Mouse (Mus musculus) midbrain, postnatal 0 days (tissue): ENCODE data around the gene Cxcl2. TPM values are rescaled to one million over a fixed set of nuclear protein-coding genes. Genes with fewer than 3 reads are reported as not detected.
A peak's percentile ranks its signal among the peaks of the same experiment; 100 is the strongest.

ENCODE experiments used
- ATAC-seq: fragments of 200-750 bp; cut with Nextera tagmentation; 2 replicates; pipeline ENCODE4 v1.8.0; 2017; ENCODE audit warnings: moderate number of reproducible peaks, mild to moderate bottlenecking, moderate TSS enrichment, moderate library complexity; ENCODE audit not compliant: low FRiP score
- DNase-seq: peaks from one replicate; pipeline ENCODE4 v3.0.0-alpha.2; 2015; ENCODE audit warnings: low spot score
- H3K27ac ChIP-seq: fragments of 300-500 bp; sonication (generic); 2 replicates; pipeline ENCODE4 v1.5.1; 2014; ENCODE audit warnings: low read depth, mild to moderate bottlenecking, low read length, mixed read lengths
- H3K27me3 ChIP-seq: fragments of 300-500 bp; sonication (generic); 2 replicates; pipeline ENCODE4 v1.6.1; 2014; ENCODE audit warnings: low read length, control low read depth, mixed read lengths; ENCODE audit not compliant: insufficient read depth
- H3K36me3 ChIP-seq: fragments of 300-500 bp; sonication (generic); 2 replicates; pipeline ENCODE4 v1.6.1; 2014; ENCODE audit warnings: low read length, control low read depth, mixed read lengths; ENCODE audit not compliant: insufficient read depth
- H3K4me1 ChIP-seq: fragments of 300-500 bp; sonication (generic); 2 replicates; pipeline ENCODE4 v1.6.1; 2014; ENCODE audit warnings: mild to moderate bottlenecking, control low read depth, antibody characterized with exemption, low read length, mixed read lengths; ENCODE audit not compliant: insufficient read depth
- H3K4me2 ChIP-seq: fragments of 300-500 bp; sonication (generic); 2 replicates; pipeline ENCODE4 v1.6.1; 2014; ENCODE audit warnings: low read depth, mild to moderate bottlenecking, low read length, mixed read lengths; ENCODE audit not compliant: poor library complexity, severe bottlenecking
- H3K4me3 ChIP-seq: fragments of 300-500 bp; sonication (generic); 2 replicates; pipeline ENCODE4 v1.5.1; 2014; ENCODE audit warnings: low read depth, mild to moderate bottlenecking, low read length, moderate library complexity
- H3K9ac ChIP-seq: fragments of 300-500 bp; sonication (generic); replicated peaks from 2 replicates; pipeline ENCODE4 v1.6.1; 2014; ENCODE audit warnings: mild to moderate bottlenecking, low read length, moderate library complexity, mixed read lengths; ENCODE audit not compliant: poor library complexity, severe bottlenecking
- H3K9me3 ChIP-seq: fragments of 300-500 bp; sonication (generic); 2 replicates; pipeline ENCODE4 v1.6.1; 2016; ENCODE audit warnings: low read length, control low read depth
- CTCF ChIP-seq: IDR thresholded peaks from 2 replicates; pipeline ENCODE4 v1.5.1; 2016; ENCODE audit warnings: antibody characterized with exemption, mild to moderate bottlenecking
- WGBS: fragments of 180-500 bp; shearing (Covaris S2); extraction: QIAGEN DNeasy Blood & Tissue Kit; methylation state at CpG from one replicate; pipeline ENCODE4 v1.1.7; 2014; 5-methylcytosine and 5-hydroxymethylcytosine counted together
- polyA plus RNA-seq: library from polyadenylated mRNA; unstranded; fragments of >200 nt; fragmentation: Nextera tagmentation; extraction: Ambion mirVana; gene quantifications from 2 replicates; pipeline ENCODE4 v1.2.1, GENCODE M21; 2015
- total RNA-seq: library from RNA; depleted of rRNA; stranded (reverse); fragments of >200 nt; gene quantifications from 2 replicates; pipeline ENCODE4 v1.2.3, GENCODE M21; 2014

Cxcl2 gene
- total and polyA plus RNA-seq, 2 experiments from 2014 or later = 0.14 TPM; not detected in 1

DNA sequence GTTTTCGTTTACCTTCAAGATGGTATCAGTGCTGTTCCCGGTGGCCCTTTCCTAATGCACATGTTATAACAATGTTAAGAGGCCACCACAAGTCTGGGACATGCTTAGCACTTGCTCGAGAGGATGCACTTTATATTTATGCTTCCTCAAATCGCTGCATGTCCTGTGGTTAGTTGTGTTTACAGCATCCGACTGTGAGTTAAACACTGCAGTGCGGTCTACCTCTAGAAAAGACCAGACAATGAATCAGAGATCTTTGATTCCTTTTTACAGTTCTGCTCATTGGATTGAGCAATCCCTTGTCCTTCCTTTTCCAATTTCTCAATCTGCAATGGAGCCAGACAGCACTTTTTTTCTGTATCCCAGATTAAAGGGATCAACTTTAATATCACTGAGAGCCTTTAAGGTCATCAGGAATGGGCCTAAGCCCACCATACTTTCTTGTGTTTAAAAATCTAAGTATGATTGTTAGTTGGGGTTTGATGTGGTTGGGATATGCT lies 41.7 kb upstream of the Cxcl2 start:
- Histone ChIP-seq H3K27ac (no peak overlapping the region), H3K4me3 (no peak overlapping the region), H3K27me3 (no peaks in the 10 kb centered on the region), H3K36me3 (no peaks in the 10 kb centered on the region), H3K9me3 (no peaks in the 10 kb centered on the region), H3K9ac (no peak overlapping the region), H3K4me2 (no peak overlapping the region), H3K4me1 (no peaks in the 10 kb centered on the region)
- TF ChIP-seq CTCF = no peak
- DNase-seq = no peak
- no peak for ATAC-seq
- 83% methylated on average over 6 of the region's 6 CpGs for WGBS

DNA sequence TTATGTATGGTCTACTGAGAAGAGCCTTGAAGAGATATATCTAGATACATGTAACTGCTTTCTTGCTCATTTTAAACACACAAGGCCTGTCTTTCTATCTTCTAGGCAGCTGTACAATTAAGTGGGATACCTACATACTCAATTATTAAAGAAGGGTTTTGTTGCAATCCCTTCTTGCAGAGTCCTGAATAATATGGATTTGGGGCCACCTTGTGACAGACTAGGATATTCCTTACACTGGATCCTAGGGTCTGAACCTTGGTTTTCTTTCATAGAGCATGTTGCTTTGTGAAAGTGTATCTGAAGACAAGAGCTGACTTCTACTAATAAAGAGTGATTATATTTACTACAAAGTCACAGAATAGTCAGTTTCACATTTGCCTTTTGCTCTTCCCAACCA lies 36.9 kb upstream of the Cxcl2 start:
- Histone ChIP-seq H3K4me2 (no peak overlapping the region), H3K4me1 (no peaks in the 10 kb centered on the region), H3K9me3 (no peaks in the 10 kb centered on the region), H3K36me3 (no peaks in the 10 kb centered on the region), H3K9ac (no peak overlapping the region), H3K4me3 (no peak overlapping the region), H3K27ac (no peak overlapping the region), H3K27me3 (no peaks in the 10 kb centered on the region)
- TF ChIP-seq CTCF = peak; percentile 60
- DNase-seq = peak; percentile 21
- ATAC-seq = no peak

DNA sequence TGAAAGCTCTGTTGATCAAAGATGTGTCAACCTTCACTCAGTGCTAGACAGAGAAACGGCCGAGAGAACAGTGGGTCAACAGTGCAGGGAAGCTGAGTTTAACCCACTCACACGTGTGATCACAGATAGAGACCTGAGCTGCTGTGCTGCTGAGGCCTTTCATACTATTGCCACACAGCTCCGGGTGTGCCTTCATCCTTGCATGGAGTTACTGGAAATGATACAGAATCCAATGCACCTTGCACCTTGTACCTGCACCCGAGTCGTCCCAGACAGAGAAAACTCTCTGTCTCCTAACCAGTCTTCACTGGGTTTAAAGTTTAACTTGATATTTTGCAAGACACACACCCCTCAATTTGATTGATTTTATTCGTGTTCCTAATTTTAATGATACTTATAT lies 31.3 kb upstream of the Cxcl2 start:
- Histone ChIP-seq H3K9me3 (no peaks in the 10 kb centered on the region), H3K4me1 (no peaks in the 10 kb centered on the region), H3K27ac (no peak overlapping the region), H3K36me3 (no peaks in the 10 kb centered on the region), H3K4me2 (no peak overlapping the region), H3K27me3 (no peaks in the 10 kb centered on the region), H3K4me3 (no peak overlapping the region), H3K9ac (no peak overlapping the region)
- no peak for DNase-seq
- ATAC-seq = no peak
- no peak for TF ChIP-seq CTCF
- WGBS = 77% methylated on average over 7 of the region's 7 CpGs

DNA sequence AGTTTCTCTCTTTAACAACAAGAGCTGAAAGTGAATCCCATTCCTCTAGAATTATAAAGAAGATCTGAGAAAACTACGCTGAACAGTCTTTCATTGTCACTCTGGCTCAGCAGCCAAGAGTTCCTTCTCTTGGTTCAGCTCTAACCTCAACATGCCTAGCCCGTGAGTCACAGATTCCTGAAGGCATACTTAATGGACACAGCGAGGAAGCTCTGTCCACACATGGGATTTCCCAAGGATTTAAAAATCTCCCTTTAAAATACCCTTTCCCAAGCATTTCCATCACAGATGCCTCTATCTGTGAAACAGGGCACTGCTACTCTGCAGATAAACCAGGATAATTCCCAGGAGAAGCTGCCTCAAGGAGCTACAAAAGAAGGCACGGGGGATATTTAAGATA lies 27.6 kb upstream of the Cxcl2 start:
- 76% methylated on average over 4 of the region's 4 CpGs for WGBS
- TF ChIP-seq CTCF = no peak; the same call in 1 of the 2 replicates
- DNase-seq (no peak), ATAC-seq (no peak)
- H3K27me3 ChIP-seq = no peaks in the 10 kb centered on the region
- no peaks in the 10 kb centered on the region for H3K4me1 ChIP-seq
- no peak overlapping the region for H3K9ac ChIP-seq
- no peaks in the 10 kb centered on the region for H3K36me3 ChIP-seq
- no peaks in the 10 kb centered on the region for H3K9me3 ChIP-seq
- H3K4me2 ChIP-seq = no peak overlapping the region
- no peak overlapping the region for H3K4me3 ChIP-seq
- no peak overlapping the region for H3K27ac ChIP-seq

DNA sequence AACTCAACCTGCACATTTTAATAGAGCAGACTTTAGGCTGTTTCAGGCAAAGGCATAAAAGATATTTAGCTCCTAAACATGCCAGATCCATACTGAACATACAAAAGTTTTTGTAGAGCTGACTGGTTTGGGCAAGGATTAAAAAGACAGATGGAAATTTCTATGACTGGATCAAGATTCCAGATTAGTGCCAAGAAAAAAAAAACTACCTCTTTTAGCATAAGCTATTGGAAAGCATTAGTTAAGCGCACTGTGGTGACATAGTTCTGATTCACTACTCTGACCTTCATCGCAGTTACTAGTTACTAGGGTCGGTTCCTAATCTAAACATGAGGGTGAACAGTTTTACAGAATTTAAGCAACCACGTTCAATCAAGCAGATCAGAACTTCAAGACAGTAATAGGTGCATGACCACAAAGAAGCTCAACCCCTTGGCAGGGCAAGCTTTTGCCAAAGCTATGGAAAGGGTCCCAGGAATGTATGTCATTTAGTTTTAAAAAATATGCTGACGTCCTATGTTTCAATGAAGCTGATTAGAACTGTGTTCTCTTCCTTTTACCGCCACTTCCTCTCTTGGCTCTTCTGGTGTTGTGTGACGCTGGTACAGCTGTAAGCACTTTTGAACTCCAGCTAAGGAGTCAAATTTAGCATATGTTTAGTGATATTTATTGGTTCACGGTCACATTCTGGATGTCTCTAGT lies 27.0 kb upstream of the Cxcl2 start:
- ATAC-seq = no peak
- 86% methylated on average over 8 of the region's 8 CpGs for WGBS
- Histone ChIP-seq H3K27me3 (no peaks in the 10 kb centered on the region), H3K9ac (no peak overlapping the region), H3K4me3 (no peak overlapping the region), H3K36me3 (no peaks in the 10 kb centered on the region), H3K4me1 (no peaks in the 10 kb centered on the region), H3K9me3 (no peaks in the 10 kb centered on the region), H3K4me2 (no peak overlapping the region), H3K27ac (no peak overlapping the region)
- no peak for DNase-seq
- no peak for TF ChIP-seq CTCF

DNA sequence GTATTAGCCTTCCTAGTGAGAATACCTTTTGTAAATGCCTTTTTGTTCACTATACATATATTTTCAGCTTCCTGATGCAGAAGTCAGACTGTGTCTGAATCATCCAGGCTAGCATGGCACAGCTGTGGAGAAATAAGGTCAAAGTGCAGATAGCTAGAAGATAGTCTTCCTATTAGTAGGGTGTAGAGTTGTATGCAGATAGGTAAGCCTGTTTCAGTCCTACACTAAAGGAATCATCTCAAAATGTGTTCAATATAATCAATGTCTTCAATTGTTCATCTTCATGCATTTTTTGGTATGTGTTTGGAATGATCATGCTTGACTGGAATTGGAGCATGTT lies 26.5 kb upstream of the Cxcl2 start:
- TF ChIP-seq CTCF = no peak
- Histone ChIP-seq H3K4me3 (no peak overlapping the region), H3K4me1 (no peaks in the 10 kb centered on the region), H3K4me2 (no peak overlapping the region), H3K9me3 (no peaks in the 10 kb centered on the region), H3K36me3 (no peaks in the 10 kb centered on the region), H3K27me3 (no peaks in the 10 kb centered on the region), H3K27ac (no peak overlapping the region), H3K9ac (no peak overlapping the region)
- ATAC-seq (no peak), DNase-seq (no peak)
